Mouse (Mus musculus): ENCODE data around the gene Rnf13. TPM values are rescaled to one million over a fixed set of nuclear protein-coding genes. Genes with fewer than 3 reads are reported as not detected.

Rnf13 gene
- total and polyA plus RNA-seq, 3 experiments: 61.2 to 83.2 (median 73.6) TPM

DNA sequence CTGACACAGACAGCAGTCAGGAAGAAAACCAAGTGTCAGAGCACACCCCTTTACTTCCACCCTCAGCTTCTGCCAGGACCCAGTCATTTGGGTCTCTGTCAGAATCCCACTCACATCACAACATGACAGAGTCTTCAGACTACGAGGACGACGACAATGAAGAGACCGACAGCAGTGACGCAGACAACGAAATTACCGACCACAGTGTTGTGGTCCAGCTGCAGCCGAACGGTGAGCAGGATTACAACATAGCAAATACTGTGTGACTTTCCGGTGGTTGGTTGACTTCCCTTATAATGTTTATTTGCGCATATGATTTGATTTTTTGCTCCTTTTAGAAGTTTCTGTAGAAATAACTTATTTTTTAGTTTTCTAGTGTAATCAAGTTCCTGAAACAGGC is 97.7 kb downstream of the Rnf13 start:
- no peak for DNase-seq
- Histone ChIP-seq H3K27ac (no peak overlapping the region), H3K4me3 (no peak overlapping the region), H3K36me3 (ENCODE audit: control insufficient read depth, insufficient read depth, low read length) (no peaks in the 10 kb centered on the region), H3K9ac (ENCODE audit: low read depth, low read length) (no peak overlapping the region), H3K4me1 (ENCODE audit: control insufficient read depth, insufficient read depth, low read length) (no peaks in the 10 kb centered on the region), H3K79me2 (replicated peaks; ENCODE audit: control insufficient read depth, insufficient read depth, low read length) (no peaks in the 10 kb centered on the region), H3K27me3 (ENCODE audit: control insufficient read depth, insufficient read depth, low read length) (no peaks in the 10 kb centered on the region)
- WGBS: 92% methylated on average over 11 of the region's 11 CpGs
- intact Hi-C loops (cut with DNase I): no loop called here
- no peak for TF ChIP-seq EP300 (IDR thresholded peaks at IDR 0.05; ENCODE audit: insufficient read depth, low read depth, low read length)
- no peak for TF ChIP-seq CTCF (IDR thresholded peaks at IDR 0.05)
- TF ChIP-seq POLR2A (IDR thresholded peaks at IDR 0.05; ENCODE audit: insufficient read depth, low read depth, low read length): no peak

DNA sequence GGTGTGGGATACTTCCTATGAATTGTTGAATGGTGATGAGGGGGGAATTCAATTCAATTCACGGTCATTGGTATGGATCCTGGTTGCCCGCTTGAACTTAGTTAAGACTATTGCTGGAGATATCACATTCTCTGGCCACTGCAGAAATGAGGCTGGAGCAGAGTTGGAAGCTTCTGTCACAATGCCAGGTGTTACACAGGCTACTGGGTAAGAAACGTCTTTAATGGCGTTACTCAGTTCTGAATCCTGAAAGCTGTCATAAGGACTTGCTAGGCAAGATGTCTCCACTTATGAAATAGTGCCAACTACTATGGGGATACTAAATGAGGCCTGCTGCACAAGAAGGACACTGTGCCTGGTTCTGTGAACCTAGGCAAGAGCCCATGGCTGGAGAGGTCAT is 101.0 kb downstream of the Rnf13 start:
- Histone ChIP-seq H3K27me3 (ENCODE audit: control insufficient read depth, insufficient read depth, low read length) (no peaks in the 10 kb centered on the region), H3K36me3 (ENCODE audit: control insufficient read depth, insufficient read depth, low read length) (no peaks in the 10 kb centered on the region), H3K4me1 (ENCODE audit: control insufficient read depth, insufficient read depth, low read length) (no peaks in the 10 kb centered on the region), H3K27ac (no peak overlapping the region), H3K79me2 (replicated peaks; ENCODE audit: control insufficient read depth, insufficient read depth, low read length) (no peaks in the 10 kb centered on the region), H3K9ac (ENCODE audit: low read depth, low read length) (no peak overlapping the region), H3K4me3 (no peak overlapping the region)
- intact Hi-C loops (cut with DNase I): no loop called here
- DNase-seq: no peak
- WGBS: 76% methylated on average over 4 of the region's 4 CpGs
- no peak for TF ChIP-seq EP300 (IDR thresholded peaks at IDR 0.05; ENCODE audit: insufficient read depth, low read depth, low read length)
- TF ChIP-seq CTCF (IDR thresholded peaks at IDR 0.05): no peak
- TF ChIP-seq POLR2A (IDR thresholded peaks at IDR 0.05; ENCODE audit: insufficient read depth, low read depth, low read length): no peak

DNA sequence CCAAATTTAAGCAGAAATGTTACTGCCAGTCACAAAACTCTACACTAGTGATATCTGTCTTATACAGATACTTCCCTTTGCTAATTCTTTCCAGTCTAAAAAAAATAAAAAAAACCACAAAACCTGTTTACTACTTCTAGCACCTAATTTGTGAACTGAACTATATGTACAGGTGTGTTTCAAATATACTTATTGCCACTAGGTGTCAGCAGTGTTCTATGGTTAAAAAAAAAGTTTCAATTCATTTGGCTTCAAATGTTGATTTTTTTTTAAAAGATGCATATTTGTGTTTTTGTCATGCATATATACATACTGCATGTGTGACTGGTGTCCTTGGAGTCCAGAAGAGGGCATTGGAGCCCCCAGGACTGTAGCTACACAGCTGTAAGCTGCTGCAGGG is 107.9 kb downstream of the Rnf13 start:
- Histone ChIP-seq H3K36me3 (ENCODE audit: control insufficient read depth, insufficient read depth, low read length) (peaks cover 4% of the 10 kb centered on the region; the same call in 1 of the 2 replicates), H3K4me3 (no peak overlapping the region), H3K27ac (no peak overlapping the region), H3K9ac (ENCODE audit: low read depth, low read length) (no peak overlapping the region), H3K4me1 (ENCODE audit: control insufficient read depth, insufficient read depth, low read length) (peaks cover 2% of the 10 kb centered on the region; the same call in 1 of the 2 replicates), H3K27me3 (ENCODE audit: control insufficient read depth, insufficient read depth, low read length) (no peaks in the 10 kb centered on the region), H3K79me2 (replicated peaks; ENCODE audit: control insufficient read depth, insufficient read depth, low read length) (no peaks in the 10 kb centered on the region)
- TF ChIP-seq CTCF (IDR thresholded peaks at IDR 0.05) (peak; percentile 87), EP300 (IDR thresholded peaks at IDR 0.05; ENCODE audit: insufficient read depth, low read depth, low read length) (no peak), POLR2A (IDR thresholded peaks at IDR 0.05; ENCODE audit: insufficient read depth, low read depth, low read length) (no peak)
- intact Hi-C loops (cut with DNase I): loop anchor here (1.0 to 10.0 kb wide), 3 partner anchors 179 to 681 kb away; partner anchors contain the start of genes Eif2a and Serp1
- DNase-seq: no peak

DNA sequence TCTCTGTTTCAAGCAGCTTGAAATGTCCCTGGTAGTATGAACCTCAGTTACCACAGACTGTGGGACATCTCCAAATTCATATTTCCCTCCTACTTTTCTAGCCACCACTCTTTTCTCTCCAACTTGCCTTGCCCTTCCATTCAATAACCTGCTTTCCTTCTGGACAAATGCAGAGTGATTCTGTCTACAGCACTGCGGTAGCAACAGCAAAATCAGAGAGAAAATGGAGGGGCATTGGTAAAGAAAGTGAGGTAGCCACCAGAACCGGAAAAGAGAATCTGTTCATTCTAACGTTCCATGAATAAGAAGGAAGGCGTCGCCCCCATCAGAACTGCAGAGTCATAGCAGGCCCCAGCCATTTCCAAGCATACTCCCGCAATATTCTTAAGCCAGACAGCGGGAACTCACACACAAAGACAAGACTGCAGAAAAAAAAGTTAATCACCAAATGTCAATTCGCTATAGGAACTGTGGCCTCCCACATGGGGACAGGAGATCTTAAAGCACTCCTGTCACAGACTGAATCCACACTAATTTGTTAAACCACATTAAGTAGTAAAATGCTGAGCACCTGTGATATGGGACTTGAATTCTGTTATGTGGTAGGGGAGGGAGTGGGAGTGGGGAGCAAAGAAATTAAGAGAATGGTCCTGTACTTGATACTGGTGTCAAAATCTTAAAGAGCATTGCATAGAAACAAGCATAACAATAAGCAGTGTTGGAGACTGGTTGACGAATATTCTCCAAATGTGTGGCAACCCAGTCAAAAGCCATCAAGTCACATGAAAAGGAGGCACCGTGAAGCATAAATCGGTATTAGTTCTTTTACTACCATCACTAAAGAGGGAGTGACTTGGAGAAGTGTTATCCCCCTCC is 110.2 kb downstream of the Rnf13 start:
- peak overlapping the region; percentile 93 for H3K9ac ChIP-seq (ENCODE audit: low read depth, low read length)
- H3K27me3 ChIP-seq (ENCODE audit: control insufficient read depth, insufficient read depth, low read length): no peaks in the 10 kb centered on the region
- intact Hi-C loops (cut with DNase I): loop anchor here (5.0 to 10.0 kb wide), 5 partner anchors 109 to 731 kb away; partner anchors contain the start of genes Eif2a, Rnf13, Selenot and Serp1
- peaks cover 2% of the 10 kb centered on the region; the same call in 1 of the 2 replicates for H3K4me1 ChIP-seq (ENCODE audit: control insufficient read depth, insufficient read depth, low read length)
- TF ChIP-seq POLR2A (IDR thresholded peaks at IDR 0.05; ENCODE audit: insufficient read depth, low read depth, low read length): no peak
- peak; percentile 29 for TF ChIP-seq CTCF (IDR thresholded peaks at IDR 0.05)
- 41% methylated on average over 11 of the region's 11 CpGs for WGBS
- peak overlapping the region; percentile 64 for H3K27ac ChIP-seq
- DNase-seq: peak in 1 of 2 experiments; percentile 15
- no peaks in the 10 kb centered on the region for H3K79me2 ChIP-seq (replicated peaks; ENCODE audit: control insufficient read depth, insufficient read depth, low read length)
- peaks cover 4% of the 10 kb centered on the region; the same call in 1 of the 2 replicates for H3K36me3 ChIP-seq (ENCODE audit: control insufficient read depth, insufficient read depth, low read length)
- peak overlapping the region; percentile 78 for H3K4me3 ChIP-seq

DNA sequence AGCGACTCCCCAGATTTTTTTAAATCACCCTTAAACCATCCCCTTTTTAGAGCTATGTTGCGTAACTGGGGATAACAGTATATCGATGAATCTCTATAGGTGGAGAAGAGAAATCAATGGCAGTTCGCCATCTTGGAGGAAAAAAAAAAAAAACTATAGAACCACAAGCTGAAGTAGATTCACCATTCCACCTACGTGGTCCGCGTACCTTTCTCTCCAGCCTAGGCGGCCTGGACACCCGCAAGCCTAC is 110.7 kb downstream of the Rnf13 start:
- WGBS: 6% methylated on average over 9 of the region's 9 CpGs
- peaks cover 4% of the 10 kb centered on the region; the same call in 1 of the 2 replicates for H3K36me3 ChIP-seq (ENCODE audit: control insufficient read depth, insufficient read depth, low read length)

More for the DNA sequence above, 110.7 kb downstream of the Rnf13 start:
- intact Hi-C loops (cut with DNase I): loop anchor here (5.0 to 10.0 kb wide), 5 partner anchors 109 to 731 kb away; partner anchors contain the start of genes Eif2a, Rnf13, Selenot and Serp1
- Histone ChIP-seq H3K79me2 (replicated peaks; ENCODE audit: control insufficient read depth, insufficient read depth, low read length) (no peaks in the 10 kb centered on the region), H3K27me3 (ENCODE audit: control insufficient read depth, insufficient read depth, low read length) (no peaks in the 10 kb centered on the region), H3K4me1 (ENCODE audit: control insufficient read depth, insufficient read depth, low read length) (peaks cover 2% of the 10 kb centered on the region; the same call in 1 of the 2 replicates), H3K9ac (ENCODE audit: low read depth, low read length) (peak overlapping the region; percentile 93), H3K27ac (peak overlapping the region; percentile 64), H3K4me3 (peak overlapping the region; percentile 78)
- TF ChIP-seq POLR2A (IDR thresholded peaks at IDR 0.05; ENCODE audit: insufficient read depth, low read depth, low read length): no peak
- TF ChIP-seq CTCF (IDR thresholded peaks at IDR 0.05): no peak
- no peak for TF ChIP-seq EP300 (IDR thresholded peaks at IDR 0.05; ENCODE audit: insufficient read depth, low read depth, low read length)
- DNase-seq: no peak
